Mouse (Mus musculus) CH12.LX (cell line): ENCODE measurements around the gene Bcat1.
A peak's percentile ranks its signal among the peaks of the same experiment; 100 is the strongest.

Experiments used
- CTCF ChIP-seq, 2 experiments: IDR thresholded peaks in 1 of 2; conservative IDR thresholded peaks in 1 of 2; 2 replicates each; pipeline ENCODE4 v1.5.1; 2011 to 2012; ENCODE audit warnings: low read depth in 2 of 2, low read length in 2 of 2, improper control_type of control experiment in 1 of 2, inconsistent platforms in 1 of 2, mild to moderate bottlenecking in 1 of 2, moderate library complexity in 1 of 2
- EP300 ChIP-seq: IDR thresholded peaks from 2 replicates; pipeline ENCODE4 v1.6.1; 2011; ENCODE audit warnings: low read length, improper control_type of control experiment
- MYC ChIP-seq: IDR thresholded peaks from 2 replicates; pipeline ENCODE4 v1.6.1; 2011; ENCODE audit warnings: low read depth, mild to moderate bottlenecking, improper control_type of control experiment, low read length
- NELFE ChIP-seq: IDR thresholded peaks from 2 replicates; pipeline ENCODE4 v1.6.1; 2011; ENCODE audit warnings: low read depth, low read length, improper control_type of control experiment
- POLR2A ChIP-seq: IDR thresholded peaks from 2 replicates; pipeline ENCODE4 v1.6.1; 2011; ENCODE audit warnings: low read depth, mild to moderate bottlenecking, improper control_type of control experiment, low read length
- RAD21 ChIP-seq: IDR thresholded peaks from 2 replicates; pipeline ENCODE4 v1.6.1; 2011; ENCODE audit warnings: low read depth, mild to moderate bottlenecking, low read length, improper control_type of control experiment, moderate library complexity
- TCF12 ChIP-seq: IDR thresholded peaks from 2 replicates; pipeline ENCODE4 v1.6.1; 2014; ENCODE audit warnings: low read depth, mild to moderate bottlenecking, inconsistent platforms, low read length, improper control_type of control experiment
- UBTF ChIP-seq: IDR thresholded peaks from 2 replicates; pipeline ENCODE4 v1.6.1; 2012; ENCODE audit warnings: low read depth, mild to moderate bottlenecking, inconsistent platforms, low read length, improper control_type of control experiment, moderate library complexity
- ZMIZ1 ChIP-seq: IDR thresholded peaks from 2 replicates; pipeline ENCODE4 v1.6.1; 2012; ENCODE audit warnings: low read depth, mild to moderate bottlenecking, inconsistent platforms, low read length, improper control_type of control experiment

GRCm38 (mm10) chr6:145088451-145089113, 12.6 kb upstream of the Bcat1 start:
- no peak for TF ChIP-seq ZMIZ1
- TF ChIP-seq EP300 = no peak
- TF ChIP-seq NELFE = no peak
- TF ChIP-seq UBTF = no peak
- peak in 1 of 2 experiments; percentile 86; a peak in 3 of 4 replicates for TF ChIP-seq CTCF (conservative IDR thresholded peaks at IDR 0.05 in 1 of 2, IDR thresholded peaks at IDR 0.05 in 1 of 2; ENCODE audit: low read depth in 2 of 2, low read length in 2 of 2)
- no peak for TF ChIP-seq TCF12
- no peak for TF ChIP-seq POLR2A
- no peak for TF ChIP-seq MYC
- TF ChIP-seq RAD21 = peak; percentile 95
